Mouse (Mus musculus) liver, adult (tissue): ENCODE measurements around the gene Ints6l.
"Not testable (repeated sequence)": the region's sequence is repeated elsewhere in the genome, so short reads cannot be mapped to it uniquely, and the experiment has no call there.

Source experiments
- GATA4 ChIP-seq: IDR thresholded peaks from 2 replicates; pipeline ENCODE4 v1.6.1; 2014; ENCODE audit warnings: mild to moderate bottlenecking, low read length; ENCODE audit not compliant: insufficient replicate concordance

The Ints6l gene

GRCm38 (mm10) chrX:56474035-56474434, 19.4 kb downstream of the Ints6l start:
- TF ChIP-seq GATA4: peak; percentile 31; the same call in 1 of the 2 replicates

- TF ChIP-seq GATA4: no peak
These were observed 22.9 kb downstream of the Ints6l start for GRCm38 (mm10) chrX:56477553-56477952.

- no peak for TF ChIP-seq GATA4
These were observed 27.2 kb downstream of the Ints6l start for GRCm38 (mm10) chrX:56481906-56482305.

DNA sequence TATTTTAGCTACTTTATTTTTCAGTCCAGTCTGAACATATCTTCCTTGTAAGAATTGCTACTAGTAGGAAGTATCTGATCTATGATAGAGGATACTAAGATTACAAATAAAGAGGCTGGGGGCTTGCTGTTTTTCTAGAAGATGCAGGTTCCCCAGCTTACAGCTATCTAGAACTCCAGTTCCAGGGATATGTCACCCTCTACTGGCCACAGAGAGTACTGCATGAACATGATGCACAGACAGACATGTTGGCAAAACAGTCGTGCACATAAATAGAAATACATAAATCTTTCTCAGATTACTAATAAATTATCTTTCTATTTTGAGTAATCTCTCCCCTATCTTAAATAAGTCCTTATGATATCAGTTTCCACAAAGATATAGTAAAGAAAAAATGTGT, 35.1 kb downstream of the Ints6l start:
- no peak for TF ChIP-seq GATA4

- TF ChIP-seq GATA4: no peak
These were observed 42.6 kb downstream of the Ints6l start for GRCm38 (mm10) chrX:56497241-56497640.

- not testable (repeated sequence) for TF ChIP-seq GATA4
These were observed 69.8 kb downstream of the Ints6l start, which contains the start of gene Gm10477 for GRCm38 (mm10) chrX:56524442-56524841. TSS of gene Gm10477 (plus strand) at chrX:56524742.

DNA sequence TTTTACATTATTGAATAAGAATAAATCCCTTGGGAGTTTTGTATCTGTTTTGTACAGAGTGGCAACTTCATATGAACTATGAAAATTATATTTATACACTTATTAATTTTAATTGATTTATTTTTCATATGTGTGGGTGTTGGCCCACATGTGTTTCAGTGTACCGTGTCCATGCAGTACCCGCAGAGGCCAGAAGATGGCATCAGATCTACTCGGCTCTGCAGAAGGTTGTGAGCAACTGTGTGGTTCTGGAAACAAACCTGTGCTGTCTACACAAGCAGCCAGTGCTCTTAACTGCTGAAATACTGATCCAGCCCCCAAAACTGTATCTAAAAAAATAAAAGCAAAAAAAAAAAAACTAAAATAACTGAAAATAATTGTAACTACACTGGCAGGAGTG, 76.6 kb downstream of the Ints6l start:
- no peak for TF ChIP-seq GATA4

- no peak for TF ChIP-seq GATA4
These were observed 82.5 kb downstream of the Ints6l start for GRCm38 (mm10) chrX:56537162-56537561.

DNA sequence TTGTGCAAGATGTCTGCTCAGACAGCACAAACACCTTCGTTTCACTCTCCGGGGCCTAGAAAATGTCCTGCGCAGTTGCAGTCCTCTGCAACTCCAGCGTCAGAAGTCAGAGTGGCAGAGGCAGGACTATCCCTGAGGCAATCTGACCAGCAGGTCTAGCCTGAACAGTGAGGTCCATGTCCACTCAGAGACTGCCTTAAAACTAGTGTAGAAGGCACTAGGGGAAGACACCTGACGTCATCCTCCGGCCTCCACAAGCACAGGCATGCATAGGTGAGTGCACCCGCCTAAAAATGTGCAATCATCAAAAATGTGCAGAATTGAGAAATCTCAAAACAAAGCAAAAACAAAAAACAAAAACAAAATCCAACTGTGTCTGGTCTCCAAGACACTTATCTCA, 94.8 kb downstream of the Ints6l start, which contains the start of gene Gm648:
Gm648 (minus strand) TSS at position 101 of the 400 bp plus-strand sequence.
- no peak for TF ChIP-seq GATA4

DNA sequence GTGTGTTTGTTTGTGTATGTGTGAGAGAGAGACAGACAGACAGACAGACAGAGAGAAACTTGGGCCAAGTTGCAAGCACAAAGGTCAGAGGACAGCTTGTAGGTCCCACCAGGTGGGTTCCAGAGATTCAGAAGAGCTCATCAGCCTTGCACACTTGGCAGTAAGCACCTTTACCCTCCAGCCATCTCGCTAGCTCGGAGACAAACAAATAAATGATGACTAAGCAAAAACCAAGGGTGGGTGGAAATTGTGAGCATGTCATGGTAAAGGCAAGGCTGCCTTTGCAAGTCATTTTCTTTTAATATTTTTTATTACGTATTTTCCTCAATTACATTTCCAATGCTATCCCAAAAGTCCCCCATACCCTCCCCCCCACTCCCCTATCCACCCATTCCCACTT, 98.9 kb downstream of the Ints6l start:
- no peak for TF ChIP-seq GATA4
